Mouse (Mus musculus) layer of hippocampus, adult 11-12 months (tissue): ENCODE data around the gene Ptpn4.
A peak's percentile ranks its signal among the peaks of the same experiment; 100 is the strongest.

ENCODE experiments used
- DNase-seq: peaks from one replicate; pipeline ENCODE4 v3.0.0; 2022; ENCODE audit warnings: low spot score

Ptpn4 gene

DNA sequence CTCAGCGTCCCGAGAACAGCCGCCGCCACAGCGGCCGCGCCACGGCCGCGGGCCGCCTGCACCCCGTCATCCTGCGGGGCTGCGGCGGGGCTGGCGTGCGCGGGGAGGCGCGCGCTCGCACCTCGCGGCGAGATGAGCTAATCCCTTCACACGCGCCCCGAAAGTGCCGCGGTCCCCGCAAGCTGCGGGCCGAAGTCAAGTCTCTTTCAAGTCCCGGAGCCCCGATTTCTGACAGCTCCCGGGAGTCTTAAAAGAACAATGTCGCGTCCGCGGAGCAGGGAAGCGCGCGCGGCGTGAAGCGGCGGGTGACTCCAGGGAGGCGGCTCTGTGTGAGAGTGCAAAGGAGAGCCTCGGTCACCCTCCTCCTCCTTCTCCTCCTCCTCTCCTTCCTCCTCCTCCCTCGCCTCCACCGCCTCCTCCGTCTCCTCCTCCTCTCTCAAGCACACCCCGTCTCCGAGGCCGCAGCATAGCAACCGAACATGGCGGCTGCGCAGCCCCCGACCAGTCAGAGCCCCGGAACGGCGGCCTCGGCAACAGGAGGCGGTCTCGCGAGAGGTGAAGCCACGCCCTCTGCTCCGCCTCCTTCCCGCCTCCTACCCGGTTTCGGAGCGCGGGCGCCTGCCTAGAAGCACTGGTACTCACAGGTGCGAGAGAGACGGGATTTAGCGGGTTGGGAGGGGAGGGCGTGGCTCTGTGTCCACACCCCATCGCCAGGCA, at the start of gene Ptpn4:
Gene Ptpn4 (minus strand): TSS at position 579 of the 717 bp plus-strand sequence.
- DNase-seq, result peak; percentile 97

DNA sequence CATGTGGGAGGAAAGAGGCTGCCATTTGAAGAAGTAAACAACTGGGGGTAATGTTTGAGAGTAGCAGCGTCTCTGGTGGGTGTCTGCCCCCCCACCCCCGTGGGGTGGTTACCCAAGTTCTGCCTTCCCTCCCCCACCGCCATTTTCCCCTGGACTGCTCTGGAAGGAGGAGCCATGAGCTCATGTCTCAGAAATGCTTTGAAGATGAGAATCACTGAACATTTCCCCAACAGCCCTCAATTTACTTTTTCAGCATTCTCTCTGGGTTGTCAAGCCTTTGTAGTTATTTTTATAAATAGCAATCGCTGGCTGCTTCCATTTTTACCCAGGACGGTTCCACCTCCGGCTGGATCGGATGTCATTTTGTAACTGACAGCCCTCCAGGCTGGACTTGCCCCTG, 48.9 kb upstream of the Ptpn4 start:
- DNase-seq, result no peak

DNA sequence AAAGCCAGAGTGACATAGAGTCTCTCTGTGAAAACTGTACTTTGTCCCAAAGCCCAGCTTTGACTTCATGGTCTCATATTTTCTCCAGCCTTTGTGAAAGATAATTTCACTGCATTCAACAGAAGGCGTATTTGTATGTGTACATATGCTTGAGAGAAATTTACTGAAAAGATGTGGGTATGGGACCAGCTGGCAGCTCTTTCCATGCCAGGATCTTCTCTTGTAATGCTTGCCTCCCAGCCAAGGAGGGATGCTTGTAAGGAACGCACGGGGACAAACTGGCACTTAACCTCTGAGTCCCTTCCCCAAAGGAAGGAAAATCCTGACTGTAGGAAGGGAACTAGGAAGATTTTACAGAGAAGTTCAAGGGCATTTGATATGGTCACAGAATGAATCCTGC, 46.9 kb upstream of the Ptpn4 start:
- peak; percentile 53 for DNase-seq

DNA sequence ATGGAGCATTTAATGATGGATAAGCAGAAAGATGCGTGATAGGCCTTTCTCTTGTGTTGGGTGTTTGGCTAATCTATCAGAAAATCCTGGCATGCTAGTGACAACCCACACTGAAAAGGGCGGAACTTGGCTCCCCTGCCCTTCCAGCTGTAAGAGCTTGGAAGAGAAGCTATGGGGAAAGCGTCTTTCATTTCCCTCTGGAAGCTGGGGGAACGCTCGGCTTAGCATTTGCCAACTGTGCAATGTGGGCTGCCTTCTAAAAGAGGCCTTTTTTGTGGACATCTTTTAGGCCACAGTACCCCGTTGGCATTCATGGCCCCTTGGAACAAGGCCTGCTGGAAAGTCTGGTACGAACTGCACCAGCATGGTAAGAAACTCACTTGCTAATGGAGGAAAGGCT, 41.5 kb upstream of the Ptpn4 start:
- DNase-seq, result peak; percentile 69

- DNase-seq, result no peak
Measured at GRCm38 (mm10) chr1:119877469-119877868, 40.1 kb upstream of the Ptpn4 start.

GRCm38 (mm10) chr1:119868395-119869161, 31.2 kb upstream of the Ptpn4 start:
- no peak for DNase-seq

- no peak for DNase-seq
Measured at GRCm38 (mm10) chr1:119867300-119867699, 29.9 kb upstream of the Ptpn4 start.

DNA sequence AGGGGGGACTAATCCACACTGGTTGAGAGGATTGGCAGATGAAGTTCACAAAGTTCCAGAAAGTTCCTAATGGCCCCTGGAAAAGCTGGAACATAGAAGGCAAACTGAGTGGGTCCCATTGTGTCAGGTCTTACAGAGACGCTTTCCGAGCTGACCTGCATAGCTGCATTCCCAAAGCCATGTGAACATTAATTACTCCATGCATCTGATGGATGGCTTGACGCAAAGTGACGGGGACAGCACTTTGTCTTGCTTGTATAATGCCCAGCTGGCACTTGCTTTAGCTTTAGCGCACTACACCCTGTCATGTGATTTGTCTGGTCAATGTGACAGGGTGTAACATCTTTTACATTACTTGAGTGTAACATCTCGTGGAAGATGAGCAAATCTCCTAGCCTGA, 27.9 kb upstream of the Ptpn4 start:
- no peak for DNase-seq

DNA sequence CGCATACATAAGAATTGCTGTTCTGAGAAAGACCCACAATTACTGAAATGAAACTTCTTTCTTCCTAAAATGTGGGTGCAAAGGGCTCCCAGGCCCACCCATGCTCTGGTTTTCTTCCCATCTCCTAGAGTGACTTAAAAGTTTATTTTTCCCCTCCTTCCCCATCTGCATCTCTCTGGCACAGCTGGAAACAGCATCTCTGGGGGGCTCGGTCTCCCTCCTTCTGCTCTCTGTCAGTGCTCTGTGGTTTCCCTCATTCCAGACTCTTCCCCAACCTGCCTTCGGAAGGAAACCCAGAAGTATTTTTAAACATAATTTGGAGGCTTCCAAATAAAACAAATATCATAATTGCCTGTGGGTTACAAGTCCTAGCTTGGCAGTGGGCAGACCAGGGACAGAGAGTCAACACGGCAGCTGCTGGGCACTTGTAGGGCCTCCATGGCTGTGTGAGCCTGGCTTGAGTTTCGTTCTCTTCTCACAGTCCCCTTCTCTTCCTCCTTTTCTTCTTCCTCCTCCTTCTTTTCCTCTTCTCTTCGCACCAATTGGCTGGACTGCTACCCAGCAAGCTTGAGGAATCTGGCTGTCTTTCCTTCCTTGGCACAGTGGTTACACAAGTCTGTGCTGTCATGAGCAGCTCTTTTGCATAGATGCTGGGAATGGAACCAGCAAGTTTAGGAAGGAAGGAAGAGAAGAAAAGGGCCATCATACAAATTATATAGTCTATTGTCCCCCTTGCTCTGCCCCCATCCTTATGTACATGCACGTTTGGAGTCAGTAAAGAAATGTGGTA, 26.3 kb upstream of the Ptpn4 start:
- DNase-seq, result no peak

GRCm38 (mm10) chr1:119859566-119859965, 22.2 kb upstream of the Ptpn4 start:
- DNase-seq, result no peak

DNA sequence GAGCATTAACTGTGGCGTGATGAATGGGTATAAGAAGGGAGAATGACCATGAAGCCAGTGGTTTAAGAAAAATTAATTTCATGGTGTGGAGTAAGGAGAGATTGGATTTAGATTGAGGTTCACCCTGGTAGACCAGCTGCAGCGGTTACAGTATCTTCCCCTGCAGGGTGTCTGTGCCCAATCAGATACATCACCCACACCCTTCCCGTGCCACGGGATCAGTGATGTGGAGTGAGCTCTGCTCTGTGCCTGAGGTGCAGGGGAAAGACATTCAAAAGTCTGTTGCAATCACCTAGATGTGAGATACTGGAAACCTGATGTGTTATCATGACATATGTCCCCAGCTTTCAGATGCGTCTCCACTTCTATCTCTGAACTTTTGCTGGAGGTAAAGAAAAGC, 15.6 kb upstream of the Ptpn4 start:
- no peak for DNase-seq

DNA sequence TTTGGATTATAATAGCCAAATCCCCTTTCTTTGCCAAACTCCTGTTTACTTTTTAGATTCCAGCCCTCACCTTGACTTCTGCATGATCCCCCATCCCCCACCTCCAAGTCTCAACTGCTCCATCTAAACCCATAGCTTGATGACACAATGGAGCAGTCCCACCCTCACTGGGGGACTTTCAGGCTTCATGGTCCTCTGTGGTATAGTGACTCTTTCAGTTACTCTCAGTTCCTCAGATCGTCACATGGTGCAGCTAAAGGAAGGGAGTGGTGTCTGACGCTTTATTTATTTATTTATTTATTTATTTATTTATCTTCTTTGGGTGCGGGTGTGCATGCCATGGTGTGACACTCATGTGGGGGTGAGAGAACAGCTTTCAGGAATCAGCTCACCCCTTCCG, 14.9 kb upstream of the Ptpn4 start:
- DNase-seq, result no peak

- no peak for DNase-seq
Measured at GRCm38 (mm10) chr1:119849146-119849935, 11.9 kb upstream of the Ptpn4 start.

DNA sequence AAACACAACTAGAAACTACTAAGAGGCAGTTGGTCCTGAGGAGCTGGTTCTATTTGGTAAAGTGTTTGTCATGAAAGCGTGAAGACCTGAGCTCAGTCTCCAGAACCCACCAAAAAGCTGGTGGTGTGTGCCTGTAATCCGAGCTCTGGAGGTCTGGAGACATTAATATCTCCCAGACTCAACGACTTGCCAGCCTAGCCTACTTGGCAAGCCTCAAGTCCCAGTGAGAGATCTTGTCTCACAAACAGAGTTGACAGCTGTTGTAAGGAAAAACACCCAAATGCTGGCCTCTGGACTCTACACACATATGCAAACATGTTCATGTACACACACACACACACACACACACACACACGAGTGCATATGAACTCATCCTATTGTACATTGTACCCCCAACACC, 7.9 kb upstream of the Ptpn4 start:
- DNase-seq, result no peak

DNA sequence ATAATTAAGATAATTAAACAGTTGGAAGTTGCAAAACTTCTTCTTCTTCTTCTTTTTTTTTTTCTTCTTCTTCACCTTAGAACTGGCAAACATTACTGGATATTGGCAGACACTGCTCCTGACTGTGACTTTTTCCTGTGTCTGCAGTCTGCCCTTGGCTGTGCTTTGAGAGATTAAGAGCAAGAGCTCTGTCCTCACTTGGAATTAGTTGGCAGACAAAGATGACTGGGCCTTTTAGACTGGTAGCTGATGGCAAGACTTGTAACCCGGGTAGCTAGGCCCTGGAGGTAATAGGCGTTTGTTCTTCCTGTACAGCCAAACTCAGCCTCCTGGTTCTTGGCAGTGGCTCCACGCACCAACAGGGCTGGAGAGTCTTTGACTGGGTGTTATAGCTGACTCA, 5.7 kb upstream of the Ptpn4 start:
- no peak for DNase-seq

DNA sequence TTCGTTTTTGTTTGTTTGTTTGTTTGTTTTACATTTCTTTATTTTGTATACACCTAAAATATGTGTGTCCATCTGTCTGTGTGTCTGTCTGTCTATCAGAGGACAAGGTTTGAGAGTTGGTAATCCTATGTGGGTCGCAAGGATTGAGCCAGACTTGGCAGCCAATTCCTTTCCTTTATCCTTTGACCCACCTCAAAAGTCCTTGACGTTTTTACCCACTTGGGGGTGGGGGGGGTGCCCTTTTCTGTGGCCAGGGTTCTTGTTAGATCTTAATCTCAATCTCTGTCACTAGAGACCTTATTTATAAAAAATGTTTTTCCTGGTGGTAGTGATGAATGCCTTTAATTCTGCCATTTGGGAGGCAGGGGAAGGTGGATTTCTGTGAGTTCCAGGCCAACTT, 828 bp upstream of the Ptpn4 start:
- no peak for DNase-seq

DNA sequence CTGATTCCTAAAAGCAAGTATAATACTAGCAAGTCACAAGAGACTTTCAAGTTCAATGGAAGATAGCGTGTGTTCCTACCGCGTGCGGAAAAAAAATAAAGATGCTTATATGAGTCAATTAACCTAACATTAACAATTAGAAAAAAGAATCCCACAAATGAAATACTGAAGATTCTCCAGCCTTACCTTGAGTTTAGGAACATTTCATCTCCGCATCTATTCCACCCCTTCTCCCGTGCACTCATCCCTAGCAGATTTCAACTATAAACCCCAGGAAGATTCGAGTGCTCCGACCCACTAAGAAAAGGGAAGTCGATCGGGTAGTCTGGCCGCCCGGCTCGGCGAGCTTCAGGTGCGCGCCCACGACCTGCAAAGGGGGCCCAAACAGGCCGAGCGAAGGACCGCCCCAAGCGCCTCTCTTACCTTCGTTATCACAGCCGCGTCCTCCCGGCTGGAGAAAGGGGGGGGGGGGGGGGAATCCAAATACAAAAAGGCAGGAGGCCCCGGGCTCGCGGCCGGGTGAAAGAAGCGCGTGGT, 866 bp downstream of the Ptpn4 start:
- peak; percentile 8 for DNase-seq

GRCm38 (mm10) chr1:119835726-119836478, 1.5 kb downstream of the Ptpn4 start:
- DNase-seq, result no peak

GRCm38 (mm10) chr1:119828160-119828559, 9.3 kb downstream of the Ptpn4 start:
- DNase-seq, result no peak

GRCm38 (mm10) chr1:119818704-119819103, 18.7 kb downstream of the Ptpn4 start:
- DNase-seq, result peak; percentile 35

GRCm38 (mm10) chr1:119807707-119808106, 29.7 kb downstream of the Ptpn4 start:
- DNase-seq, result no peak
